Comparison of ENCODE assay signal across 10 mouse cellular contexts in genomic region chr8:117261702-117262101, GRCm38 (mm10). TPM values are rescaled to one million over a fixed set of nuclear protein-coding genes. Genes with fewer than 3 reads are reported as not detected.
DNase-seq lines count a peak whose midpoint lies in the region; ATAC-seq and TF ChIP-seq lines count a peak whose summit lies in the region.
"Had no signal": no experiment of that assay in that cellular context is flagged by ENCODE, and none has a peak within 500 bp of the region (broad histone marks: within the 10 kb centered on the region; RNA-seq: fewer than 3 reads in every experiment).

No protein-coding gene starts in this region.

- no peak for TF ChIP-seq POLR2A in thymus, adult 2 months (IDR thresholded peaks at IDR 0.05; ENCODE audit: control insufficient read depth, extremely low read depth, insufficient read depth, low read length, poor library complexity)

- TF ChIP-seq CTCF in thymus, adult 2 months (IDR thresholded peaks at IDR 0.05; ENCODE audit: borderline replicate concordance, control insufficient read depth, extremely low read depth, insufficient read depth, low read length, poor library complexity) = no peak

- WGBS in thymus, adult 2 months = 26% methylated on average over 9 of the region's 9 CpGs
- WGBS in hindbrain, embryonic 11.5 days = 24% methylated on average over 9 of the region's 9 CpGs
- 24% methylated on average over 9 of the region's 9 CpGs for WGBS in midbrain, embryonic 10.5 days

- H3K27ac ChIP-seq in thymus, adult 2 months (ENCODE audit: control insufficient read depth, insufficient read depth, low read length) = no peak overlapping the region; the same call in 1 of the 2 replicates
- no peak overlapping the region for H3K27ac ChIP-seq in hindbrain, embryonic 11.5 days (ENCODE audit: low read depth, low read length)
- peak overlapping the region; percentile 97 for H3K27ac ChIP-seq in midbrain, embryonic 10.5 days (replicated peaks)

- DNase-seq in thymus, adult 2 months = peak; percentile 44
- DNase-seq in thymus, adult 18-20 months = no peak
- DNase-seq in hindbrain, embryonic 11.5 days (ENCODE audit: low spot score) = no peak
- DNase-seq in midbrain, embryonic 10.5 days (ENCODE audit: low spot score) = no peak
- peak; percentile 52 for DNase-seq in thymus, postnatal 4 days
- DNase-seq in adrenal gland, postnatal 25 days = no peak
- DNase-seq in spleen, postnatal 10 days (ENCODE audit: low spot score in 2 of 2) = no peak
- DNase-seq: cerebellum, postnatal 36 days; heart, postnatal 10 days had no signal

- no peak overlapping the region for H3K4me3 ChIP-seq in thymus, adult 2 months (ENCODE audit: control insufficient read depth, insufficient read depth, low read length)
- peak overlapping the region; percentile 12; the same call in 1 of the 2 replicates for H3K4me3 ChIP-seq in hindbrain, embryonic 11.5 days (ENCODE audit: low read depth, low read length)
- H3K4me3 ChIP-seq in midbrain, embryonic 10.5 days = peak overlapping the region; percentile 93

- no peaks in the 10 kb centered on the region for H3K36me3 ChIP-seq in thymus, adult 2 months (ENCODE audit: control insufficient read depth, insufficient read depth, low read length)
- no peaks in the 10 kb centered on the region for H3K36me3 ChIP-seq in hindbrain, embryonic 11.5 days (ENCODE audit: control insufficient read depth, insufficient read depth, low read length)
- H3K36me3 ChIP-seq in midbrain, embryonic 10.5 days = 0 out of 2 replicates have a peak, but pooled peaks cover 2% of the 10 kb centered on the region

- peaks cover 54% of the 10 kb centered on the region for H3K4me1 ChIP-seq in thymus, adult 2 months (replicated peaks; ENCODE audit: control insufficient read depth, insufficient read depth, low read length)
- H3K4me1 ChIP-seq in hindbrain, embryonic 11.5 days (replicated peaks; ENCODE audit: control insufficient read depth, insufficient read depth, low read length) = peaks cover 25% of the 10 kb centered on the region
- peaks cover 58% of the 10 kb centered on the region for H3K4me1 ChIP-seq in midbrain, embryonic 10.5 days

- H3K27me3 ChIP-seq in thymus, adult 2 months (ENCODE audit: control insufficient read depth, insufficient read depth, low read length) = no peaks in the 10 kb centered on the region
- H3K27me3 ChIP-seq in hindbrain, embryonic 11.5 days (ENCODE audit: control insufficient read depth, insufficient read depth, low read length) = no peaks in the 10 kb centered on the region
- no peaks in the 10 kb centered on the region for H3K27me3 ChIP-seq in midbrain, embryonic 10.5 days (ENCODE audit: low read depth, poor library complexity, severe bottlenecking)

- no peak for ATAC-seq in hindbrain, embryonic 11.5 days (ENCODE audit: low FRiP score)
- no peak for ATAC-seq in megakaryocyte progenitor cell, adult 5-6 weeks (replicated peaks; ENCODE audit: poor library complexity)

- no peak overlapping the region for H3K9ac ChIP-seq in hindbrain, embryonic 11.5 days (ENCODE audit: low read depth, low read length)

- 0 out of 2 replicates have a peak overlapping the region, but pooled peaks have one; percentile 85 for H3K4me2 ChIP-seq in hindbrain, embryonic 11.5 days (replicated peaks; ENCODE audit: low read depth, low read length)

- no peaks in the 10 kb centered on the region for H3K9me3 ChIP-seq in hindbrain, embryonic 11.5 days (ENCODE audit: control insufficient read depth, low read length)
- no peaks in the 10 kb centered on the region for H3K9me3 ChIP-seq in midbrain, embryonic 10.5 days (replicated peaks)

RNA-seq across cellular contexts. Expression of gene Cmip, which starts 4.8 kb away (rescaled TPM):
- polyA plus RNA-seq in thymus, adult 2 months (2012; rRNA removed) = 103 and 134 TPM in 2 replicates
- polyA plus RNA-seq in hindbrain, embryonic 11.5 days (2014; fragmentation: Nextera tagmentation; extraction: Ambion mirVana) = 27.0 and 31.9 TPM in 2 replicates
- 9.3 and 11.2 TPM in 2 replicates for polyA plus RNA-seq in midbrain, embryonic 10.5 days (2016; fragmentation: Nextera tagmentation; extraction: Ambion mirVana)
- total RNA-seq in adrenal gland, postnatal 25 days (2021) = 121 and 126 TPM in 2 replicates
- total RNA-seq in megakaryocyte progenitor cell, adult 5-6 weeks (2015) = 36.5 and 37.5 TPM in 2 replicates
- 9.5 TPM in 2 replicates for total RNA-seq in megakaryocyte progenitor cell, adult 5-6 weeks (2017)

Comparison
In these comparisons a context has a peak if more than half of its experiments do, and no peak if none do; other contexts are left out.
1. DNase-seq: peak in thymus, adult 2 months (single experiment) and thymus, postnatal 4 days (single experiment); none in thymus, adult 18-20 months (0 of 2), hindbrain, embryonic 11.5 days (single experiment), midbrain, embryonic 10.5 days (single experiment), adrenal gland, postnatal 25 days (single experiment) and spleen, postnatal 10 days (0 of 2).